Mouse (Mus musculus) stomach, postnatal 0 days (tissue): ENCODE measurements around the gene Coa4. TPM values are rescaled to one million over a fixed set of nuclear protein-coding genes. Genes with fewer than 3 reads are reported as not detected.

ENCODE experiments used
- ATAC-seq: fragments of 200-750 bp; cut with Nextera tagmentation; 2 replicates; pipeline ENCODE4 v1.8.0; 2017; ENCODE audit not compliant: low FRiP score, low TSS enrichment
- DNase-seq: peaks from one replicate; pipeline ENCODE4 v3.0.0-alpha.2; 2016; ENCODE audit warnings: low spot score
- H3K27ac ChIP-seq: fragments of 300-500 bp; sonication (generic); replicated peaks from 2 replicates; pipeline ENCODE4 v1.5.1; 2014; ENCODE audit warnings: mild to moderate bottlenecking, control low read depth
- H3K27me3 ChIP-seq: fragments of 300-500 bp; sonication (generic); 2 replicates; pipeline ENCODE4 v1.6.1; 2014; ENCODE audit warnings: low read length; ENCODE audit not compliant: control insufficient read depth, insufficient read depth
- H3K36me3 ChIP-seq: fragments of 300-500 bp; sonication (generic); 2 replicates; pipeline ENCODE4 v1.6.1; 2014; ENCODE audit warnings: low read length, mixed read lengths; ENCODE audit not compliant: control insufficient read depth, insufficient read depth
- H3K4me1 ChIP-seq: fragments of 300-500 bp; sonication (generic); replicated peaks from 2 replicates; pipeline ENCODE4 v1.6.1; 2014; ENCODE audit warnings: antibody characterized with exemption; ENCODE audit not compliant: control insufficient read depth, insufficient read depth
- H3K4me2 ChIP-seq: fragments of 300-500 bp; sonication (generic); replicated peaks from 2 replicates; pipeline ENCODE4 v1.6.1; 2014; ENCODE audit warnings: low read depth, mild to moderate bottlenecking, control low read depth, moderate library complexity
- H3K4me3 ChIP-seq: fragments of 300-500 bp; sonication (generic); 2 replicates; pipeline ENCODE4 v1.5.1; 2014; ENCODE audit warnings: low read depth, low read length, control low read depth
- H3K9ac ChIP-seq: fragments of 300-500 bp; sonication (generic); 2 replicates; pipeline ENCODE4 v1.6.1; 2014; ENCODE audit warnings: mild to moderate bottlenecking, low read length, control low read depth, mixed read lengths
- H3K9me3 ChIP-seq: fragments of 300-500 bp; sonication (generic); 2 replicates; pipeline ENCODE4 v1.6.1; 2016; ENCODE audit warnings: low read length; ENCODE audit not compliant: control insufficient read depth
- CTCF ChIP-seq: IDR thresholded peaks from 2 replicates; pipeline ENCODE4 v1.5.1; 2016; ENCODE audit warnings: antibody characterized with exemption, low read depth, mild to moderate bottlenecking, moderate library complexity
- EP300 ChIP-seq: optimal IDR thresholded peaks from 2 replicates; pipeline ENCODE3; 2016; ENCODE audit warnings: antibody characterized with exemption
- WGBS: fragments of 180-500 bp; shearing (Covaris S2); extraction: QIAGEN DNeasy Blood & Tissue Kit; methylation state at CpG from one replicate; pipeline ENCODE4 v1.1.7; 2014; 5-methylcytosine and 5-hydroxymethylcytosine counted together
- polyA plus RNA-seq: library from polyadenylated mRNA; unstranded; fragments of >200 nt; fragmentation: Nextera tagmentation; extraction: Ambion mirVana; gene quantifications from 2 replicates; pipeline ENCODE4 v1.2.1, GENCODE M21; 2015

The Coa4 gene
- polyA plus RNA-seq, 1 experiment from 2014 or later, result 25.2 TPM

DNA sequence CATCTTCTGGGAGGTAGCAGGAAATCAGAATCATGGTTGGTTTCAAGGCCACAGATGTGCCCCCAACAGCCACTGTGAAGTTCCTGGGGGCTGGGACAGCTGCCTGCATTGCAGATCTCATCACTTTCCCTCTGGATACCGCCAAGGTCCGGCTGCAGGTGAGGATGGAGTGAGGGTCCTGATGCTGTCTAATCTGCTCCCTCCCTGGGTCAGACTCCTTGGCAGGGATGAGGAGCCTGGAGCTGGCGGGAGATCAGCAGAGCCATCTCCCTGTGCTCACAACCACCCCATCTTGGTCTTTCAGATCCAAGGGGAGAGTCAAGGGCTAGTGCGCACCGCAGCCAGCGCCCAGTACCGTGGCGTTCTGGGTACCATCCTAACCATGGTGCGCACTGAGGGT is 40.1 kb upstream of the Coa4 start:
- no peak overlapping the region for H3K9ac ChIP-seq
- WGBS, result 96% methylated on average over 9 of the region's 9 CpGs
- no peak overlapping the region for H3K4me3 ChIP-seq
- ATAC-seq (no peak), DNase-seq (no peak)
- no peak overlapping the region for H3K27ac ChIP-seq
- peaks cover 7% of the 10 kb centered on the region for H3K4me1 ChIP-seq
- no peaks in the 10 kb centered on the region for H3K9me3 ChIP-seq
- H3K36me3 ChIP-seq, result peaks cover 21% of the 10 kb centered on the region; the same call in 1 of the 2 replicates
- no peaks in the 10 kb centered on the region for H3K27me3 ChIP-seq
- TF ChIP-seq CTCF, result no peak
- TF ChIP-seq EP300, result no peak
- H3K4me2 ChIP-seq, result peak overlapping the region; percentile 11

DNA sequence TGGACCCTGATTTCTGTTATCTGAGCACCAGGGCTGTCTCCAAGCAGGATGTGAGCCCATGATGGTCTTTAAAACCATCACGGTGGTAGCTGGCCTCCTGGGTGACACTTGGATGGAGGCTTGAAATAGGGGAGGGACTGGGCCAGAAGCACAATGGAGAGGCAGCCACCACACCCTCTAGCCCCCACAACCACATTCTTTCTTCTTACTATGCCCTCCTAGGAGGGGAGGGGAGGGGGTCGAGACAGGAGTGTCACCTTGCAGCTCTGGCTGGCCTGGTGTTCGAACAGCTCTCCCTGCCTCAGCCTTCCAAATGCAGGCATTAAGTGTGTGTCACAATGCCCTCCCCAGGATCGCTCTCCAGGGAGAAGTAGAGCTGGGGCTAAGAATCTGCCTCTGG is 39.5 kb upstream of the Coa4 start:
- Histone ChIP-seq H3K4me1 (peaks cover 7% of the 10 kb centered on the region), H3K9ac (no peak overlapping the region), H3K36me3 (peaks cover 21% of the 10 kb centered on the region; the same call in 1 of the 2 replicates), H3K27me3 (no peaks in the 10 kb centered on the region), H3K9me3 (no peaks in the 10 kb centered on the region), H3K4me2 (no peak overlapping the region), H3K4me3 (no peak overlapping the region), H3K27ac (no peak overlapping the region)
- WGBS, result 70% methylated on average over 4 of the region's 4 CpGs
- ATAC-seq (no peak), DNase-seq (no peak)
- TF ChIP-seq CTCF (no peak), EP300 (no peak)

DNA sequence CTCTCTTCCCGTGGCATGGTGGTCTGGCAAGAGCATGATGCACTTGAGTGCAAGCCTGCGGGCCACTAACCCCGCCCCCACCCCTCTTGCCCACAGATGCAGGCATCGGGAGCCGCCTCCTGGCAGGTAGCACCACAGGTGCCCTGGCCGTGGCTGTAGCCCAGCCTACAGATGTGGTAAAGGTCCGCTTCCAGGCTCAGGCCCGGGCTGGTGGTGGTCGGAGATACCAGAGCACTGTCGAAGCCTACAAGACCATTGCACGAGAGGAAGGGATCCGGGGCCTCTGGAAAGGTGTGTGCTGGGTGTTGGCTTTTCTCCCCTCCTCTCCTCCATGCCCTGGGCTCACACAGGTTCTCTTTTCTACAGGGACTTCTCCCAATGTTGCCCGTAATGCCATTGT is 38.9 kb upstream of the Coa4 start:
- Histone ChIP-seq H3K36me3 (peaks cover 21% of the 10 kb centered on the region; the same call in 1 of the 2 replicates), H3K4me1 (peaks cover 7% of the 10 kb centered on the region), H3K4me2 (no peak overlapping the region), H3K9ac (no peak overlapping the region), H3K27ac (no peak overlapping the region), H3K9me3 (no peaks in the 10 kb centered on the region), H3K4me3 (no peak overlapping the region), H3K27me3 (no peaks in the 10 kb centered on the region)
- DNase-seq (no peak), ATAC-seq (no peak)
- TF ChIP-seq CTCF (no peak), EP300 (no peak)
- 90% methylated on average over 13 of the region's 13 CpGs for WGBS

- TF ChIP-seq EP300 (no peak), CTCF (no peak)
- ATAC-seq (no peak), DNase-seq (no peak)
- no peaks in the 10 kb centered on the region for H3K9me3 ChIP-seq
- no peaks in the 10 kb centered on the region for H3K27me3 ChIP-seq
- H3K36me3 ChIP-seq, result peaks cover 21% of the 10 kb centered on the region; the same call in 1 of the 2 replicates
- no peak overlapping the region for H3K4me2 ChIP-seq
- H3K9ac ChIP-seq, result no peak overlapping the region
- peaks cover 7% of the 10 kb centered on the region for H3K4me1 ChIP-seq
- no peak overlapping the region for H3K27ac ChIP-seq
- no peak overlapping the region for H3K4me3 ChIP-seq
Observed at GRCm38 (mm10) chr7:100499465-100499864, 37.4 kb upstream of the Coa4 start.

- no peak overlapping the region for H3K27ac ChIP-seq
- DNase-seq, result no peak
- no peak overlapping the region for H3K4me2 ChIP-seq
- WGBS, result 57% methylated on average over 16 of the region's 16 CpGs
- H3K9ac ChIP-seq, result no peak overlapping the region
- peaks cover 21% of the 10 kb centered on the region; the same call in 1 of the 2 replicates for H3K36me3 ChIP-seq
- TF ChIP-seq CTCF, result no peak
- TF ChIP-seq EP300, result no peak
- H3K4me1 ChIP-seq, result peaks cover 7% of the 10 kb centered on the region
- H3K4me3 ChIP-seq, result no peak overlapping the region
- no peaks in the 10 kb centered on the region for H3K9me3 ChIP-seq
- no peaks in the 10 kb centered on the region for H3K27me3 ChIP-seq
- no peak for ATAC-seq
Observed at GRCm38 (mm10) chr7:100500276-100500977, 36.4 kb upstream of the Coa4 start.

DNA sequence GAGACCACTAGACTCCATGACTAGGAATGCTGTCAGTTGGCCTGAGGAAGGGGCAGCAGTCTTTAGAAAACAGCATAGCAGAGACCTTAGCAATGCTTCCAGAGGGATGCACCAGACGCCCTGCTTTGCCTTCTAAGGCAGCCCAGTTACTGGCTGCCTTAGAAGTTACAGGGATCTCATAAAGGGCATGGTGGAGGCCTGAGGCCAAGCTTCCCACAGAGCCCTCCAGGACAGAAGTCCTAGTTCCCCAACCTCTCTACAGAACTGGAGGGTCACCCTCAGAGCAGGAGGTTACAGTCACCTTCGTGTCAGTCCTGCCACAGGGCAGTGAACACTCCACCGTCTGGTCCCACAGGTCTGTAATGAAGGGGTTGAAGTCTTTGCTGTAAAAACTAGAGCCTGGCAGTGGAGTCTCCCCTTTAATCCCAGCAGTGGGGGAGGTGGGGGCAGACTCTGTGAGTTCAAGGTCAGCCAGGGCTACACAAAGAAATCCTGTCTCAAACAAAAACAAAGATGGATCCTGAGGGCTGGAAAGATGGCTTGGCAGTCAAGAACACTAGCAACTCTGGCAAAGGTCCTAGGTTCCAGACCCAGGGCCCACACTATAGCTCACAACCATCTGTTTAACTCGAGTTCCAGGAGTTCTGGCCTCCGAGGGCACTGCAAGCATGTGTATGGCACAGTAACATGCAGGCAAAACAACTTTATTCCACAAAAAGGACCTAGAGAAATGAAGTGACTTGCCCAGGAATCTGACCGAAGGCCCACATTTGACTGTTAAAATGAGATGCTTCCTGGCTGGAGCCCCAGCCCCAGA is 35.6 kb upstream of the Coa4 start:
- Histone ChIP-seq H3K27ac (no peak overlapping the region), H3K27me3 (no peaks in the 10 kb centered on the region), H3K9ac (no peak overlapping the region), H3K4me2 (no peak overlapping the region), H3K36me3 (peaks cover 21% of the 10 kb centered on the region; the same call in 1 of the 2 replicates), H3K4me3 (no peak overlapping the region), H3K9me3 (no peaks in the 10 kb centered on the region), H3K4me1 (peaks cover 3% of the 10 kb centered on the region)
- TF ChIP-seq EP300, result no peak
- no peak for TF ChIP-seq CTCF
- ATAC-seq (no peak), DNase-seq (no peak)
- WGBS, result 68% methylated on average over 6 of the region's 6 CpGs
